Mouse (Mus musculus) T-cell, adult 2 months (primary cell): ENCODE results near the gene Nfic.
"Not testable (repeated sequence)": the region's sequence is repeated elsewhere in the genome, so short reads cannot be mapped to it uniquely, and the experiment has no call there.

Experiments
- DNase-seq: peaks from one replicate; pipeline ENCODE4 v3.0.0; 2022; ENCODE audit warnings: low spot score

The Nfic gene

DNA sequence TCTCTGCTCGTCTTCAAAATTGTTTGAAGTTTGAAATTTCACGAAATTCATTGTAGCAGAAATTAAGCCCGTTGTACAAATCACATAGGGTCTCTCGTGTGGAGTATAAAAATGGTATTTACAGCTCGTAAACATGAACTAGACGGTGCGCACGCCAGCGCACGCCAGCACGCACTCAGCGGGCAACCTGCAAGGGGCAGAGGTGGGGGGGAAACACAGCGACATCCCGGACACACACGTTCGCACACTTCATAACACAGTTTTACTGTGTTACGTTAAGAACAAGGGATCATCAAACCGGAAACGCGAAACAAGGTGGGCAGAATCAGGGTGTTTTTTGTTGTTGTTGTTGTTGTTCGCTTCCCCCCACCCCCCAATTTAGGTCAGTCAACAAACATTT lies 4.0 kb upstream of the Nfic start:
- DNase-seq, result no peak

DNA sequence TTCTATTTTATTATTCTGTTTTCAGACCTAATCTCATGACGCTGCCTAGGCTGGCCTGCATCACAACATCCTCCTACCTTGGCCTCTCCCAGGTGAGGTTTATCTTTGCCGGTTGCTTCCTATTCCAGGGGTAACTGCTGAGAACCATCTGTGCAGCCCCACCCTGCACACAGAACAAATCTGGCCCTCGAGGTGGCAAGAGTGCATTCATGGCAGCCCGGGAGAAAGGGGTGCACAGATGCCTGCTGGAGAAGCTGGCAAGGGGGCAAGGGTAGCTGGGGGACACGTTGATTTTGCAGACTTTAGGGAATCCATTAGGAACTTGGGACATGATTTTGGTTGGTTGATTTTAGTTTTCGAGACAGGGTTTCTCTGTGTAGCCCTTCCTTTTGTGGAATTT lies 2.8 kb upstream of the Nfic start:
- DNase-seq, result no peak

DNA sequence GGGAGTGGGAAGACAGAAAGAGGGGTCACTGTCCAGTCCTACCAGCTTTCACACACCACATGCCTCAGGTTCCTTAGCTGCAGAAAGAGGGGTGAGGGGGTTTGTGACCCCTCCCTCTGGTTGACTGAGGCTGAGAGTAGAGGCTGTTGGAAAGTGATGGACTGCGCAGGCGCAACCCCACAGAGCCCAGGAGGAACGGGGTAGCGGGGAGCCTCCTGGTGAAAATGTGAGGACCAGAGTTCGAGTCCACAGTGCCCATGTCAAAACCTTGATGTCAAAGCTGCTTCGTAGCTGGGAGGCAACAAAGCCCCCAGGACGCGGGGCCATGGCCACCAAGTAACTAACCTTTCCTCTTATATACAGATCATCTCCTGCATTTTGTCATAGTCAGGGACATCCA lies 2.2 kb upstream of the Nfic start:
- DNase-seq, result no peak

GRCm38 (mm10) chr10:81456983-81457563 lies 1.6 kb upstream of the Nfic start:
- DNase-seq, result no peak

- DNase-seq, result no peak
Measured at GRCm38 (mm10) chr10:81454106-81454505, 1.3 kb downstream of the Nfic start.

- DNase-seq, result no peak
Measured at GRCm38 (mm10) chr10:81452947-81453288, 2.5 kb downstream of the Nfic start.

GRCm38 (mm10) chr10:81452237-81452946 lies 3.0 kb downstream of the Nfic start:
- DNase-seq, result no peak

DNA sequence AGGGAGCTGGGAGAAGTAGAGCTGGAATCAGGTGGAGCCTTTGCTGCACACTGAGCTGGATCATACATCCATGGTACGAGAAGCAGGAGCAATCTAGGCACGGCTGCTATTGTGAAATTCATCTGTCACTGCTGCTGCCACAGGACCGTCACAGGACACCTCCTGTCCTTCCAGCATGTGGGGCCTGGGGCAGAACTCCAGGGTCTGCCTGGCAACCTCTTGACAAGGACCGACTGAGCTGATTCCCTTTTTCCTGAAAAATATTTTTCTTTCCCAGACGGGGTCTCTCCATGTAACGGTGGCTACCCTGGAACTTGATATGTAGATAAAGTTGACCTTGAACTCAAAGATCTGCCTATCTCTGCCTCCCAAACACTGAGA lies 4.1 kb downstream of the Nfic start:
- DNase-seq, result no peak

- DNase-seq, result no peak
Measured at GRCm38 (mm10) chr10:81450641-81451364, 4.6 kb downstream of the Nfic start.

DNA sequence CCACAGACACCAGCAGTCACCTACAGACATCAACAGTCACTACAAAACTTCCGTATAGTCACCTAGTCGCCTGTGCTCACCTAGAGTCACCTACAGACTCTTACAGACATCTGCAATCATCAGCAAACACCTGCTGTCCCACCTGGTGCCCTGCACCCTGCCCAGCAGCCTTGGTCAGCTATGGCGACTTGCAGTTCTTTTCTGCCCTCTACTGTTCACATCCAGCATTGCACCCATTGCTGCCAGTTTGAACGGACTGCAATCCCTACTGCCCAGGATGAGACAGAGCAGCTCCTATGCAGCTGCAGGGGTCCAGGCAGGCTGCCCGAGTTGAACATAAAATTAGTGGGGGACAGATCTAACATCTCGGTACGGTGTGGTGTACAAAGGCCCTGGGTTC lies 5.3 kb downstream of the Nfic start:
- DNase-seq, result peak; percentile 77

DNA sequence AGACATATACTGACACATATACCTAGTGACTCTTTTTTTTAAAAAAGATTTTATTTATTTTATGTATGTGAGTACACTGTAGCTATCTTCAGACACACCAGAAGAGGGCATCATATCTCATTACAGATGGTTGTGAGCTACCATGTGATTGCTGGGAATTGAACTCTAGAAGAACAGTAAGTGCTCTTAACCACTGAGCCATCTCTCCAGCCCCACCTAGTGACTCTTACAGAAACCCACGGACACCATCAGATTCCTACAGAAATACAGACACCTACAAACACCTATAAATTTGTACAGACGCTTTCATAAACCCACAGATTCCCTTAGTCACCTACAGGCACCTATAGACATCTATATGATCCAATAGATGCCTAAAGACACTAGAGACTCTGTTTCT lies 9.9 kb downstream of the Nfic start:
- not testable (repeated sequence) for DNase-seq

DNA sequence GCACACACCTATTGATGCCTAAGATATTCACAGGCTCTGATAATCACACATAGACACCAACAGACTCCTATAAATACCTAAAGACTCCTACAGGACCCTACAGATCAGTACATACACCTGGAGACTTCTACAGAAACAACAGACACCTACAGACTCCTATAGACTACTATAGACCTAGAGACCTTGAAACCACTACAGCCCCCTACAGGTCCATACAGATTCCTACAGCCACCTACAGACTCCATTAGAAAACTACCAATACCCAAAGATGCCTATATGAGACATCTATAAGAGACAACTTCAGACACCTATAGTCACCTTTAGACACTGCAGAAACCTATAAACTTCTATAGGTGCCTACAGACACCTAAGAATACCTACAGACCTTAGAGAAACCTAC lies 14.4 kb downstream of the Nfic start:
- DNase-seq, result no peak

- DNase-seq, result no peak
Measured at GRCm38 (mm10) chr10:81435436-81435835, 20.0 kb downstream of the Nfic start.

- DNase-seq, result peak; percentile 36
Measured at GRCm38 (mm10) chr10:81434361-81435263, 20.8 kb downstream of the Nfic start.

GRCm38 (mm10) chr10:81433541-81434289 lies 21.7 kb downstream of the Nfic start:
- peak; percentile 79 for DNase-seq

DNA sequence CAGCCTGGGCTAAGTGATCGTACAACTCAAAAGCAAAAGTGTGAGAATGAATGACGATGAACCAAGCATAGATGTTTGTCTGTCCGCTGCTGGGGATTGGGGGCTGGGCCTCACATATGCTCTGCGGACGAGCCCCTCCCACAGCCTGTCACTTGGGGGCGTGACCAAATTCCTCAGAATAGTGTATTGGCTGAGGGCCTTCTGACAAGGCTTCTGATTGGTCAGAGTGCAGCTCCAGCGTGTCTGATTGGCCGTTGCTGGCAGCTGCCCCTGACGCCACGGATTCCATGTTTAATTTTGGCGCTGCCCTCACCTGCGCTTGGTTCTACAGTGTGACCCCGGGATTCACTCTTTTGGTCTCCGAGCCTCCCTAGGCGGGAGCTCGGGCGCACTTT lies 22.6 kb downstream of the Nfic start:
- DNase-seq, result peak; percentile 94

DNA sequence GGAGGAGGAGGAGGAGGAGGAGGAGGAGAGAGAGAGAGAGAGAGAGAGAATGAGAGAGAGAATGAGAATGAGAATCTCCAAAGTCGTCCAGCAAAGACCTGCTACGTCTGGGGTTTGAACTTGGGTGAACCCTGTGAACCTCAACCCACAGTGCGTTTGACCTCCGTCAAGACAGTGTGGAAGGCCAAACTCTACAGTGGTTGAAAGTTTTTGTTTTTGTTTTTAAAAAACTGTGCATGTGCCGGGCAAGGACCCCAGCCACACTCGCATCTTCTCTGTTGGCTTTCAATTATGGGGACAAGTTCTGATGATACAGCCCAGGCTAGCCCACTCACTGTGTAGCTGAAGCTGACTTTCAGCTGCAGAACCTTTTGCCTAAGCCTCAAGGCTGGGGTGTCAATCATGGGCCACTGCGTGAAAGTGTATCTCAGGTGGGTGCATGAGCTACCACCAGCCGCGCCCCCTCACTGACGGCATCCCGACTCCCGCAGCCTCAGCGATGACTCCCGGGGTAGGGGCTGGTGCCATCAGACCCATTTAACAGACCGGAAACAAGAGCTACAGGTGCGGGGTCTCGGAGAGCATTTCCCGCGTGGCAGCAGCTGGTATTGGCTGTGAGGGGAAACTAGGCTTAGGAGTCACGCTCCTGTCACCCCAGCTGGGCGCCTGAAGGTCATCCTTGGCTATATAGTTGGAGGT lies 23.1 kb downstream of the Nfic start:
- no peak for DNase-seq

GRCm38 (mm10) chr10:81431526-81432168 lies 23.8 kb downstream of the Nfic start:
- peak; percentile 29 for DNase-seq

DNA sequence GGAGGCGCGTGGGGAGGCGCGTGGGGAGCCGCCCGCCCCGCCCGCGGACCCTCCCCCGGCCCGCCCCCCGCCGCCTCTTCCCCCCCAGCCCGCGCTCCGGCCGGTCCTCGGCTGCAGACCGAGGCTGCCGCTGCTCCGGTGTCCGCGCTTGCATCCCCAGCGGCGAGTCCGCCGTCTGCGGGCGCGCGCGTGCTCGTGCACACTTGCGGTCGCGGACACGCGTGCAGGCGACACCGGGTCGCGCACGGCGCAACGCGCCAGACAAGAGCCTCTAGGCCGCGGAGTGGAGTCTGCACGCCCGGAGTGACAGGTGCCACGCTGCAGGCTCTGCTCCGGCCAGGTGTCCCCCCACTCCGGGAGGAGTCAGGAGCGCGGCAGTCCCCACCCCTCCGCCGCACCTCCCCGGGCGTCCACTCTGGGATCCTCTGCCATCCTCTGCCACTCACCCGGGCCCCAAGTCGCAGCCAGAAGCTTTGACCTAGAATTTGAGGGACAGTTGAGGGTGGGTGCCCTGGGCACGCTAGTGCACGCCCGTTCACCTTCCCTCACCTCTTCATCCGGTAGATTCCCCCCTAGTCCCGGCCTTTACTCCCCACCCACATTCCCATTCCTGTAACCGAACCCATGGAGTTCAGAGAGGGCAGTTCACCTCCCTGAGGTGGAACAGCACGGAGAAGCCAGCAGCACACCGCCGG lies 24.5 kb downstream of the Nfic start:
- DNase-seq, result peak; percentile 51
